Mouse (Mus musculus) right cerebral cortex, postnatal 36 days (tissue): ENCODE measurements around the gene Gimap4.

Experiments used
- DNase-seq, 2 experiments: peaks; one replicate each; pipeline ENCODE4 v3.0.0; 2022; ENCODE audit warnings: low spot score in 2 of 2, mixed read lengths in 1 of 2

Gimap4 gene

DNA sequence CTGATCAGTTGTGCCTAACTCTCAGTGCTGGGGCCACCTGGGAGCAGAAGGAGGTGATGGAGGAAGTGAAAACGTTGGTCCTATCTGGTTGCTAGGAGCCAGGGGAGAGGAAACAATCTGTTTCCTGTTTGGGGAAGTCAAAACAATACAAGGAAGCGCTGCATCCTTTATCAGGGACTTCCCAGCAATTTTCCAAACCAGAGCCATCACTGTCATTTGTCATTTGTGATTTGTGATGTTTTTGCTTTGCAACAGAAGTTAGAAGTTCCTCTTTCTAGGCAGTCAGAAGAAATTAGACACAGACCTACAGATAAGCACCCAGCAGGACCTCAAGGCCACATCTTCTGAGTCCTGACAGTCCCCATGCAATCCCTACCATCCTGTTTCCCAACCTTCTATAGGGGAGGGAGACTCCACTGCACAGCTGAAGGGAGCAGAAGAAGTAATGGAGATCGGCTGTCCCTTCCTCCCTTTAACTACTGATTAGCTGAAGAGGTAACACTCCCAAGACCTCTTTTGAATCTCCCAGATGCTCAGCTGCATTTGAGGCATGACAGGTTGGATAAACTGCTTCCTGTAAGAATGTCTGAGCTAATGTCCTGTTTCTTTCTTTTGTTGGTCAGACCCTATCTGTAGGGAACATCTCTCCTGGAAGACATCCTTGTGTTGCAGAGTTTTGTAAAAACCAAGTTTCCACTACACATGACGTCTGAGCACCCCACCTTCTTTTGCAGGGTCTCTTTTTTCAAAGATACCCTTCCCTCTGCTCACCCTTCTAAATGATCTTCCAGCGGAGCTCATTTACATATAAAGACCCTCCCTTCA, 16.1 kb downstream of the Gimap4 start:
- no peak for DNase-seq

- DNase-seq: no peak
These were observed 17.8 kb downstream of the Gimap4 start for GRCm38 (mm10) chr6:48702146-48702545.

GRCm38 (mm10) chr6:48702601-48703000, 18.3 kb downstream of the Gimap4 start:
- no peak for DNase-seq

DNA sequence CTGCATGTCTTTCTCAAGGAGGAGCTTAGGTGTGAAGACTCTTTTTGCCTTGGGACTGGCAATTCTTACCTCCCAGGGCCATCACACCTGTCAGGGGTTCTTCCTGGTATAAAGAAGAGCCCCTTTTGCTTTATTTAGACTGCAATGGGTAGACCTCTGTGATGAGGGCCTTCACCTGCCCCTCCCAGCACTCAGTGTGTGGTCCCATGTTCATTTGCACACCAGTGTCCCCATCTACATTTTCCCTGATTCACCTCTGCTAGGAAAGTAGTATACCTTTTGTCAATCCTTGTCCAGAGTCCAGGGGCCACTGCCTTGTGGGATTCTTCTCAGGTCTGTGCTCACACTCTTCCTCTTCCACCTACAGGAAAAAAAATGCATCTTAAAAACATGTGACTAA, 19.8 kb downstream of the Gimap4 start:
- DNase-seq: no peak

DNA sequence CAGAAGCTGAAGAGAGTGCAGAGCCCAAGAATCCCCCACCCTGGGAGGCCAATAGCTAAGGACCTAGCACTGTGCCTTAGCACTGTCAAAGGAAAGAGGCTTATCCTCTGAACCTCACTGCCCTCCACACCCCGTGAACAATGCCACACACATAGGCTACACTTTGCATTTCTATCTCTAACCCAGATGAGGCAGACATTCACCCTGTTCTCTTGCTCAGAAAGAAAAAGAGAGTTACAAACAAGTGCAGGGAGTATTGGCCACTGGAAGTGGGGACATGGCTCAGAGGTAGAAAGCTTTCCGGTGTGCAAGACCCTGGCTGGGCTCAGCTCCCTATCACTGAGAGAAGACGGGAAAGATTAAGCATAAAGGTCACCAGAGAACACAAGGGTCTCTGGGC, 21.8 kb downstream of the Gimap4 start:
- no peak for DNase-seq

DNA sequence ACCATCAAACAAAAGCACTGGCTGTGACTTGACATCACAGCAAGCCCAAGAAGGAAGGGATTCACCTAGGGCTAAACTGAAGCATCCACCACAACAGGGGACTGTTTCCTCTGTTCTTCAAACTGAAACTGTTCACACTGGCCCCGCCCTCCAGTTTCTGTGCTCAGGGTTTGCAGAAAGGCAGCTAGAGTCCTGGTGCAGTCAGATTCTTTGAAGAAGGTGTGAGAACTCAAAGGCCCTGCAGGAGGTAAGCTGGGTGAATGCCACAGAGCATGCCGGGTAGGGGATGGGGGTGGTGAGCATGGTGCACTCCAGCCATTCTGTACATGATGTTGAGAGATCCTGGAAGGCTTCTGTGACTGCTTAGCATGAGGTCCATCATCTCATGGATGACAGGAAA, 34.1 kb downstream of the Gimap4 start, which contains the start of the genes Gm28053 and Gimap7:
Gm28053 (plus strand) TSS at position 153 of the 400 bp plus-strand sequence.
Gimap7 (plus strand) TSS at position 167 of the 400 bp plus-strand sequence.
- no peak for DNase-seq

DNA sequence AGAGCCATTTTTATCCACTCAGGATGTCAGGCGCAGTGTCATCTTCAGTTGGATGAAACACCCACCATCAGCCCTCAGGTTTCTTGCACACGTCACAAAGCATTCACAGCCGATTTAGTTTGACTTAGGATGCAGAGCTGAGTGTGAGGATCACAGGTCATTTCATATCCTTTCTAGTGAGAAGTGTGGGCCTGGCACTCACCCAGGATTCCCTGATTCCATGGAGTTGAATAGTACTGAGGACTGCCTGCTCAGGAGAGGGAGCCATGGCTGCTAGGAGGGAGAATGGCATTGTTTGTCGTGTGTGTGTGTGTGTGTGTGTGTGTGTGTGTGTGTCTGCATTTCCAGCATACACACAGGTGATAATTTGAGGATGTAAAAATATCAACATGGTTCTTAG, 36.0 kb downstream of the Gimap4 start:
- no peak for DNase-seq

DNA sequence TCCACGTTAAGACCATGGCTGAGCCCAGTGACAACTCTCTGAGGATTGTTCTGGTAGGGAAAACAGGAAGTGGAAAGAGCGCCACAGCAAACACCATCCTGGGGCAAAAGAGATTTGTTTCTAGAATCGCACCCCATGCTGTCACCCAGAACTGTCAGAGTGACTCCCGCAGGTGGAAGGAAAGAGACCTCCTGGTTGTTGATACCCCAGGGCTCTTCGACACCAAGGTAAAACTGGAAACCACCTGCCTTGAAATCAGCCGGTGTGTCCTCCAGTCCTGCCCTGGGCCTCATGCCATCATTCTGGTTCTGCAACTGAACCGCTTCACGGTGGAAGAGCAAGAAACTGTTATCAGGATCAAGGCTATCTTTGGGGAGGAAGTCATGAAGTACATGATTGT, 39.1 kb downstream of the Gimap4 start:
- DNase-seq: no peak

DNA sequence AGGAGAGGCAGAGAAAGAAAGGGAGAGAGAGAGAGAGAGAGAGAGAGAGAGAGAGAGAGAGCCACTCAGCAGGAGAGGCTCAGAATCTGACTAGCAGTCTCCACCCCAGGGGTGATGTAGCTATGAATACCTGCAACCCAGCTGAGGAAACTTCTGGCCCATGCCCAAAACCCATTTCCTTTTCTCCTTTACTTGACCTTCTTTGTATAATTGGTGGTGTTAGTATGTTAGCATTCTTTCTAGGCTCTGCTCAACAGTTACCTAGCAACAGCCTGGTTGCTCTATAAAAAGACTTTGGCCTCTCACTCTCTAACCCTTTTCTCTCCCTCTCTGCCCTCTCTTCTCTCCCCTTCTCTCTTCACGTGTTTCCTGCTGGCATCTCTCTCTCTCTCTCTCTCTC, 41.1 kb downstream of the Gimap4 start:
- no peak for DNase-seq

- no peak for DNase-seq
These were observed 43.4 kb downstream of the Gimap4 start for GRCm38 (mm10) chr6:48727761-48728160.

DNA sequence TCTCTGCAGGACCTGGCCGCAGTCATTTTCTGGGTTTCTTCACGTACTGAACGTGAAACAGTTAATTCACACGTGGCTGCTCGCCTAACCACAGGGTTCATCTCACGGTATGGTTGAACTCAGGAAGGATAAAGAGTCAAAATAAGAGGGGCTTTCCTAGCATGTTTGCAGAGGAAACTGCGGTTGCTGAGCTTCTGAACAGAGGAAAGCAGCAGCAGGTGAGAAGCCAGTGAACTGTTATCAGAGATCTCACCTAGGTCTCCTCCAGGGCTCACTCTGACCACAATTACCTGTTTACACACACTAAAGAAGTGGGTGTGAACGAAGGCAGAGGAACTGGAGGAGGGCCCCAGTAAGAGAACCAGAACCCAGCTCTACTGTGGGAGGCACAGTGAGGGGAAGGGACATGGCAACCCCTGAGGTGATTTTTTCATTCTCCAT, 48.5 kb downstream of the Gimap4 start:
- no peak for DNase-seq

GRCm38 (mm10) chr6:48733660-48734059, 49.3 kb downstream of the Gimap4 start:
- DNase-seq: no peak

- no peak for DNase-seq
These were observed 52.7 kb downstream of the Gimap4 start for GRCm38 (mm10) chr6:48737053-48737452.

DNA sequence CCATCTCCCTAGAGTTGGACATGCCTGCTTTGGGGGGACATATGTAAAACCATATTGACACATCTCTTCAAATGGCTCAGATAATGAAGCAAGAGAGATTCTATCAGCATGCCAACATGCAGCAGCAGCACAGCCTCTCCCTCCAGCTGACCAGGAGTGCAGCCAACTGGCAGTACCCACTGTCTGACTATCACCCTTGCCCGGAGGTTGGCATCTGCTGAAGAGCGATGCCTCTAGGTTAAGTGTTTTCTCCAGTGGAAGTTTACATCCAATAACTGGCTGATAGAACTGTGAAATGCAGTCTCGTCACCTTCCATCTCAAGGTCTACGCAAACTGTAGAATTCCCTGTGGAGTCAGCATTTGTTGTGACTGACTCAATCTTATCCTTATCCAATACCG, 53.3 kb downstream of the Gimap4 start:
- no peak for DNase-seq

DNA sequence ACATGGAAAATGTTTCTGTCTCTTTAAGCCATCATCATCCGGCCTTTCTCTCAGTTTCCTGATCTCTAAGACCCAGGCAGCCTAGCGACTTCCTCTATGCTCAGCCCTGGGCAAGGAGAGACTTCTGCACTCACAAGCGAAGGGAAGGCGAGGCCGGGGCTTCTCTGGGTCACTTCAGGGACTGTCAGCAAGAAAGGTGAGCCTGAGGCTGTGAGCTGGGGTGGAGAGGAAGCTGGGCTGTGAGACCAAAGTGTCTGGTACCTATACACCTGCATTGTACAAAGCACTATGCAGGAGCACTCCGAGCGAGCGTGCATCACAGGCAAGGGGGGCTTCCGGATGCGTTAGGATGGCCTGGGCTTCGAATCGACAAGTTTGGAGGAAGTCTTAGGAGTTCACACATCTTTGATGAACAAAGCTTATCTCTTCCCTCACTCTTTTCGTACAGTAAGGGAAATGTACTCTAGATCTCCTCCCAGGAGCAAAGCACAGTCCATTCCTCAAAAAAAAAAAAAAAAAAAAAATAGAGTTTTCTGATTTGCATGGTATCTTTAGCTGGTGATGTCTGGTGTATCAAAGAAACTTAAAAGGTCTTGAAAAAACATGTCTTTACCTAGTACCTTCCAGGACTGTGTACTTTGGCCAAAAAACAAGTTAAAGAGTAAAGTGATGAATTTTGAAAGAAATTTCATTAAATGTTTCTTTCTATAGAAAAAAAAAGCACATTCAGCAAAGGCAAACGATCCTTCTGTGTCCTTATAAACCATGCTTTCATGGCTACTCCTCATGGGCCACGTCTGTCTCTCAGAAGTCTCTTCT, 54.8 kb downstream of the Gimap4 start, which contains the start of gene Gimap1:
Gimap1 (plus strand) TSS at position 94 of the 819 bp plus-strand sequence.
- DNase-seq: no peak

DNA sequence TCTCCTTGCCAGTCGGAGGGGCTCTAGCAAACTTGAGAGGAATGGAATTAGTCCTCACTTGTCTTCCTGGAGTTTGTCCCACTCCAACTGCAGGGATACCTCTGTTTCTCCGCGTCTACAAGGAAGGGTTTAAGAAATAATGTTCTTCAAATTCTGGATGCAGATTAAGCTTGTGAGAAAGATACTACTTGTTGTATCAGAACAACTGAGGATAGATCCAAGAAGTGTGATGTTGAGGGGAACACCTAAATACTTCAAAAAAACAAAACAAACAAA, 55.4 kb downstream of the Gimap4 start:
- no peak for DNase-seq

DNA sequence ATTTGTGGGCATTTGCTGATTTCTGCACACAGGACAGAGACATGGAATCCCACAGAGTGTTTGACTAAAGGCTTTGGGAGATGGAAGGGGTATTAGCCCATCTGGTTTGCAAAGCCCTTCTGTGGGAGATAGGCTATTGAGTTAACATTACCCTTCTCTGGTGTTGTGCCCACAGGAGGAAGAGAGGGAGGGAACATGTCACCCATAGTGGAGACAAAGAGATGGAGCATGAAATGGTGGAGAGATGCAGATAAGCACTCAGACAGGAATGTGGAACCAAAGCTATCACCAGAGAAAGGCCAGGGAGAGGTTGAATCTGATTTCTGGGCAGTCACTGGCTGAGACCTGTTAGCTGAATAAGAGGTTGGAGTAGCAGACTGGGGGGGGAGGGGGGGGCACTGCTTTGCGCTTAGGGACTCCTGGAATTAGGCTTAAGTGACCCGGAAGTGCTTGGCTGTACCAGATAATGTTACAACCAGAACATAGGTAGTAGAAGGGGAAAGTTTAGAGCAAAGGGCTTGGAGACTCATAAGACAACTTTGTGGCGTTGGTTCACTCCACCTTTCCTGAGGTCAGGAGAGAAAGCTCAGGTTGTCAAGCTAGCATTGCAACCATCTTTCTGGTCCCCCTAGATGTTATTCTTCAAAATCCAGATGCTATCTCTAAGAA, 56.3 kb downstream of the Gimap4 start:
- DNase-seq: no peak

DNA sequence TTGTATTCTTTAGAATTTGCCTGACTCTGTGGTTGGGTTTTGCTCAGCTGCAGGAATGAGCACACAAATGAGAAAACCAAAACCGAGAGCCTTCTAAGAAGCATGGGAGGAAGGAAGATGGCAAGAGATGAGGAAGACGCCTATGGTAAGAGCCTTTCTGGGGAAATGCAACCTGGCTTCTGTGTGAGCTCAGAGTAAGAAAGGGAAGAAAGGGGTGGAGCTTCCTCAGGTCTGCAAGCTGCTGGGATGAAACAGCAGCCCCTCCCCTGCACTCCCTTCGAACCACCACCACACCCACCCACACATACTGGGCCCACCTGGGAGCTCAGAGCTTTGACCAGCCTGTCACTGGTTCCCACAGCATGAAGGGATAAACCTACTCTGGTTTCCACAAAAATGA, 56.9 kb downstream of the Gimap4 start:
- no peak for DNase-seq
